Mouse (Mus musculus) liver, adult 10 weeks (tissue): ENCODE results near the gene Cd8a. TPM values are rescaled to one million over a fixed set of nuclear protein-coding genes. Genes with fewer than 3 reads are reported as not detected.

Experiments
- polyA plus RNA-seq: library from polyadenylated mRNA; stranded (reverse); fragments of 350-450 nt; fragmentation: Illumina TruSeq; extraction: RNeasy Lipid Tissue Mini Kit (QIAGEN cat#74804); gene quantifications from one replicate; pipeline ENCODE4 v1.2.3, GENCODE M21; 2014; ENCODE audit warnings: low read depth, low replicate concordance

Cd8a gene
- 0.21 TPM for polyA plus RNA-seq

GRCm38 (mm10) chr6:71373249-71373775 is at the start of gene Cd8a:
Gene Cd8a (plus strand): TSS chr6:71373427.

Other genes with a start within 250 kb of the Cd8a start
- gene Thnsl2, start 229.0 kb upstream of the Cd8a start, polyA plus RNA-seq: 18.8 TPM
- 6,827 TPM for gene Fabp1, start 173.6 kb upstream of the Cd8a start, polyA plus RNA-seq
- gene Krcc1, start 101.8 kb upstream of the Cd8a start, polyA plus RNA-seq: 242 TPM
- gene Smyd1, start 51.2 kb upstream of the Cd8a start, polyA plus RNA-seq: 7.0 TPM
- not detected for gene Cd8b1, start 50.6 kb upstream of the Cd8a start, polyA plus RNA-seq
- gene Rmnd5a, start 67.2 kb downstream of the Cd8a start, polyA plus RNA-seq: 139 TPM
- gene Rnf103, start 120.5 kb downstream of the Cd8a start, polyA plus RNA-seq: 154 TPM
- gene Chmp3, start 170.4 kb downstream of the Cd8a start, polyA plus RNA-seq: 72.5 TPM